In the genomic region with DNA sequence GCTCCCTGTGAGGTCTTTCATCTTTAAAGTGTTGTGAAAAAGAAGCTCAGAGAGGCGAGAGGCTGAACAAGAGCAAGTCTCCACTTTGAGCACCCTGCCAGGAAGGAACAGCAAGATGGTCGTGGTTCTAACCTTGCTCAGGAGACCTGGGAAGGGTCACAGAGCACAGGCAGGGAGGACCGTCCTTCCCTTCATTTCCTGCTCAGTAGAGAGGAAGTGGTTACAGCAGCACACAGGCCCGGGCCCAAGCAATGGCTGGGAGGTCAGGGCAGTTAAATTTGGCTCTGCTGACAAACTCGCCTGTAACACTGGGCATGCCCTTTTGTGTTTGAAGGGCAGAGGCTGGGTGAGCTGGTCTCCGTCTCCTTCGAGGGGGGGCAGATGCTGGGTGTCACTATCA, we compare ENCODE assay signal across 21 mouse cellular contexts.
A peak's percentile ranks its signal among the peaks of the same experiment; 100 is the strongest.
DNase-seq lines count a peak whose midpoint lies in the region; ATAC-seq and TF ChIP-seq lines count a peak whose summit lies in the region.
"Had no signal": no experiment of that assay in that cellular context is flagged by ENCODE, and none has a peak within 500 bp of the region (broad histone marks: within the 10 kb centered on the region; RNA-seq: fewer than 3 reads in every experiment).

No protein-coding gene starts in this region.

- intact Hi-C loops in left cerebral cortex, postnatal 36 days (cut with DNase I), result loop anchor here (5.0 kb wide), 1 partner anchor 688 kb away; no protein-coding TSS in a partner anchor

- DNase-seq in 416B (ENCODE audit: low read depth), result peak; percentile 60
- peak; percentile 17 to 18 for DNase-seq in B cell, adult 2 months
- DNase-seq in right cerebral cortex, postnatal 25 days, result no peak
- DNase-seq in left cerebral cortex, postnatal 36 days (ENCODE audit: low spot score in 2 of 2), result no peak
- DNase-seq in kidney, adult 2 months, result no peak
- no peak for DNase-seq in layer of hippocampus, postnatal 36 days
- DNase-seq: adrenal gland, postnatal 14 days; cerebellum, adult 11-12 months; cerebellum, adult 9-10 months; cerebellum, postnatal 36 days; gastrocnemius, postnatal 36 days; heart, adult 18-20 months had no signal

- TF ChIP-seq CTCF in kidney, adult 2 months (conservative IDR thresholded peaks at IDR 0.05; ENCODE audit: insufficient read depth, insufficient read length, low read depth, low read length), result no peak

- H3K27ac ChIP-seq in kidney, adult 2 months (ENCODE audit: insufficient read depth, low read depth, low read length), result no peak overlapping the region
- H3K27ac ChIP-seq: embryonic facial prominence, embryonic 15.5 days; forebrain, embryonic 10.5 days; heart, embryonic 15.5 days; intestine, embryonic 15.5 days had no signal

- no peaks in the 10 kb centered on the region for H3K36me3 ChIP-seq in kidney, adult 2 months (ENCODE audit: control insufficient read depth, insufficient read depth, low read length)
- H3K36me3 ChIP-seq: embryonic facial prominence, embryonic 15.5 days; forebrain, embryonic 10.5 days; heart, embryonic 15.5 days; intestine, embryonic 15.5 days had no signal

- H3K27me3 ChIP-seq in kidney, adult 2 months (replicated peaks; ENCODE audit: control insufficient read depth, insufficient read depth, low read length), result no peaks in the 10 kb centered on the region
- H3K27me3 ChIP-seq: intestine, embryonic 15.5 days had no signal

- WGBS in kidney, adult 2 months, result 50% methylated on average over 7 of the region's 7 CpGs

- ATAC-seq in common myeloid progenitor, adult 5-6 weeks (replicated peaks; ENCODE audit: low read depth, poor library complexity, severe bottlenecking), result peak; percentile 48
- peak; percentile 41 for ATAC-seq in inflammation-experienced regulatory T-cells, adult 6 months
- ATAC-seq: forebrain, embryonic 14.5 days; hindbrain, embryonic 16.5 days; intestine, embryonic 15.5 days had no signal

- H3K4me3 ChIP-seq in kidney, adult 2 months (ENCODE audit: insufficient read depth, low read depth, low read length), result no peak overlapping the region
- H3K4me3 ChIP-seq: embryonic facial prominence, embryonic 15.5 days; erythroblast, embryonic 14.5 days; forebrain, embryonic 10.5 days; heart, embryonic 15.5 days; intestine, embryonic 15.5 days had no signal

- no peaks in the 10 kb centered on the region for H3K4me1 ChIP-seq in kidney, adult 2 months (ENCODE audit: control insufficient read depth, insufficient read depth, low read length)
- H3K4me1 ChIP-seq: embryonic facial prominence, embryonic 15.5 days had no signal

- TF ChIP-seq POLR2A in kidney, adult 2 months (IDR thresholded peaks at IDR 0.05; ENCODE audit: low read depth, low read length), result no peak

Comparison
In these comparisons a context has a peak if more than half of its experiments do, and no peak if none do; other contexts are left out.
1. DNase-seq: peak in 416B (single experiment) and B cell, adult 2 months (2 of 2); none in right cerebral cortex, postnatal 25 days (single experiment), left cerebral cortex, postnatal 36 days (0 of 2), kidney, adult 2 months (single experiment) and layer of hippocampus, postnatal 36 days (0 of 2).